Mouse (Mus musculus) spleen, adult 2 months (tissue): ENCODE results near the gene Cyp2t4. TPM values are rescaled to one million over a fixed set of nuclear protein-coding genes. Genes with fewer than 3 reads are reported as not detected.

Source experiments
- DNase-seq, 2 experiments: peaks; one replicate each; pipeline versions ENCODE4 v3.0.0 to v3.0.0-alpha.2; 2012 to 2021; ENCODE audit warnings: low spot score in 2 of 2, low read depth in 1 of 2
- H3K27ac ChIP-seq: fragments of 200-500 bp; 2 replicates; pipeline ENCODE4 v1.5.1; 2012; ENCODE audit warnings: low read length, inconsistent platforms; ENCODE audit not compliant: insufficient read depth
- H3K27me3 ChIP-seq: fragments of 200-500 bp; 2 replicates; pipeline ENCODE4 v1.6.1; 2012; ENCODE audit warnings: mild to moderate bottlenecking, moderate library complexity, low read length, inconsistent platforms; ENCODE audit not compliant: control insufficient read depth, insufficient read depth
- H3K36me3 ChIP-seq: fragments of 200-500 bp; 2 replicates; pipeline ENCODE4 v1.6.1; 2012; ENCODE audit warnings: mild to moderate bottlenecking, low read length, inconsistent platforms; ENCODE audit not compliant: control insufficient read depth, insufficient read depth
- H3K4me1 ChIP-seq: fragments of 200-500 bp; 2 replicates; pipeline ENCODE4 v1.6.1; 2011; ENCODE audit warnings: inconsistent platforms; ENCODE audit not compliant: control insufficient read depth, insufficient read depth, insufficient read length
- H3K4me3 ChIP-seq: fragments of 200-500 bp; 2 replicates; pipeline ENCODE4 v1.5.1; 2011; ENCODE audit warnings: mild to moderate bottlenecking, inconsistent platforms; ENCODE audit not compliant: insufficient read depth, insufficient read length; ENCODE audit errors: extremely low read depth
- CTCF ChIP-seq: fragments of 200-500 bp; IDR thresholded peaks from 2 replicates; pipeline ENCODE4 v1.5.1; 2011; ENCODE audit warnings: mild to moderate bottlenecking, inconsistent platforms; ENCODE audit not compliant: insufficient read depth, insufficient read length, insufficient replicate concordance; ENCODE audit errors: extremely low read depth
- POLR2A ChIP-seq: fragments of 200-500 bp; IDR thresholded peaks from 2 replicates; pipeline ENCODE4 v1.6.1; 2011; ENCODE audit warnings: low read depth, low read length, inconsistent platforms
- WGBS: fragments of 180-500 bp; shearing (Covaris S2); methylation state at CpG from one replicate; pipeline ENCODE4 v1.1.7; 2018; 5-methylcytosine and 5-hydroxymethylcytosine counted together
- polyA plus RNA-seq: library from polyadenylated mRNA; depleted of rRNA; stranded (reverse); fragments of >200 nt; gene quantifications from 2 replicates; pipeline ENCODE4 v1.2.3, GENCODE M21; 2012

Cyp2t4 gene
- polyA plus RNA-seq, 1 experiment = not detected

GRCm38 (mm10) chr7:27177942-27178323, 24.4 kb downstream of the Cyp2t4 start:
- Histone ChIP-seq H3K36me3 (peaks cover 20% of the 10 kb centered on the region), H3K4me1 (no peaks in the 10 kb centered on the region; the same call in 1 of the 2 replicates), H3K27ac (peak overlapping the region; percentile 98), H3K27me3 (no peaks in the 10 kb centered on the region), H3K4me3 (peak overlapping the region; percentile 90; the same call in 1 of the 2 replicates)
- TF ChIP-seq POLR2A = no peak
- no peak for TF ChIP-seq CTCF
- WGBS = 12% methylated on average over 4 of the region's 4 CpGs
- no peak for DNase-seq

GRCm38 (mm10) chr7:27178324-27179216, 25.1 kb downstream of the Cyp2t4 start, which contains the start of gene Rab4b:
TSS of gene Rab4b (minus strand) at chr7:27178896.
- peak within 1 kb of the TSS; percentile 90 for H3K4me3 ChIP-seq
- TF ChIP-seq CTCF (peak; percentile 54; the same call in 1 of the 2 replicates), POLR2A (peak; percentile 29)
- peak; percentile 100 for DNase-seq
- peaks cover 16% of the 10 kb centered on the region for H3K36me3 ChIP-seq
- under 1% methylated on average over 53 of the region's 53 CpGs for WGBS
- peak within 1 kb of the TSS; percentile 98 for H3K27ac ChIP-seq
- H3K4me1 ChIP-seq = no peaks in the 10 kb centered on the region; the same call in 1 of the 2 replicates
- H3K27me3 ChIP-seq = no peaks in the 10 kb centered on the region

- Histone ChIP-seq H3K27ac (peak overlapping the region; percentile 73), H3K4me3 (peak overlapping the region; percentile 55), H3K27me3 (no peaks in the 10 kb centered on the region), H3K4me1 (no peaks in the 10 kb centered on the region; the same call in 1 of the 2 replicates), H3K36me3 (peaks cover 12% of the 10 kb centered on the region)
- 49% methylated on average over 16 of the region's 16 CpGs for WGBS
- DNase-seq = no peak
- TF ChIP-seq CTCF (no peak), POLR2A (no peak)
Measured at GRCm38 (mm10) chr7:27179217-27179918, 25.9 kb downstream of the Cyp2t4 start.

- no peaks in the 10 kb centered on the region for H3K27me3 ChIP-seq
- no peaks in the 10 kb centered on the region; the same call in 1 of the 2 replicates for H3K4me1 ChIP-seq
- no peak for DNase-seq
- H3K27ac ChIP-seq = no peak overlapping the region
- H3K36me3 ChIP-seq = peaks cover 9% of the 10 kb centered on the region
- TF ChIP-seq POLR2A = no peak
- no peak for TF ChIP-seq CTCF
- no peak overlapping the region for H3K4me3 ChIP-seq
- WGBS = 87% methylated on average over 5 of the region's 5 CpGs
Measured at GRCm38 (mm10) chr7:27180036-27180435, 26.5 kb downstream of the Cyp2t4 start.

GRCm38 (mm10) chr7:27180837-27181695, 27.6 kb downstream of the Cyp2t4 start, which contains the start of the genes Gm21983 and Mia:
TSS of gene Gm21983 (minus strand) at chr7:27181086.
TSS of gene Mia (minus strand) at chr7:27181157.
- no peak for DNase-seq
- H3K27ac ChIP-seq = no peak within 1 kb of the TSS
- no peak for TF ChIP-seq POLR2A
- no peak for TF ChIP-seq CTCF
- no peaks in the 10 kb centered on the region; the same call in 1 of the 2 replicates for H3K4me1 ChIP-seq
- no peak within 1 kb of the TSS for H3K4me3 ChIP-seq
- H3K36me3 ChIP-seq = peaks cover 8% of the 10 kb centered on the region
- WGBS = 84% methylated on average over 14 of the region's 14 CpGs
- no peaks in the 10 kb centered on the region for H3K27me3 ChIP-seq

- DNase-seq = no peak
- Histone ChIP-seq H3K27me3 (no peaks in the 10 kb centered on the region), H3K36me3 (peaks cover 15% of the 10 kb centered on the region), H3K4me3 (no peak overlapping the region), H3K27ac (no peak overlapping the region), H3K4me1 (no peaks in the 10 kb centered on the region; the same call in 1 of the 2 replicates)
- TF ChIP-seq POLR2A = no peak
- TF ChIP-seq CTCF = no peak
- WGBS = 85% methylated on average over 1 of the region's 1 CpGs
Measured at GRCm38 (mm10) chr7:27182498-27182897, 29.0 kb downstream of the Cyp2t4 start.
